Mouse (Mus musculus): ENCODE data around the gene 4930590J08Rik.

- TF ChIP-seq CTCF (conservative IDR thresholded peaks at IDR 0.05; ENCODE audit: insufficient read depth, insufficient read length, low read depth, low read length): no peak
- TF ChIP-seq POLR2A (IDR thresholded peaks at IDR 0.05; ENCODE audit: low read depth, low read length): no peak
These were observed 71.4 kb downstream of the 4930590J08Rik start for GRCm38 (mm10) chr6:91973972-91974371.

Measured in kidney, adult 2 months (tissue).